Mouse (Mus musculus): ENCODE data around the gene Palmd. TPM values are rescaled to one million over a fixed set of nuclear protein-coding genes. Genes with fewer than 3 reads are reported as not detected.

Gene Palmd
- polyA plus RNA-seq, 1 experiment from 2014 or later: 11.7 TPM

DNA sequence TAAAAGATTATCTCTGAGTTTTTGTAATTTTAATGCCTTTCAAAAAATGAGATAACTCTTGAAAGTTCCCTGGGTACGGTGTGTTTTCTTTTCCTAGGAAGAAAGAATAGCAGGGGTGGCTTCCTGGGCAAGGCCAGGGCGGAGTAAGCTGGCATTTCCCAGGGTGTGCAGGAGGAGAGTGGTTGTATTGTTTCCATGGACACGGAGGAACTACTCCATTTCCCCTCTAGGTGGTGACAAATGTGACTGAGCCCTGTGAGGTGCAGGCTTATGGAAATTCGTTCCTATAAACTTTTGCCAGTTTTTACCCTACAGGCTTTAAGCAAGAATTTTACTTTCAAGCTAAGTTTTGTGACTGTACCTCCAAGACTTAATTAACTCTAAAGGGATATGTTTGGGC, 2.6 kb downstream of the Palmd start:
- H3K27ac ChIP-seq (ENCODE audit: low read length): no peak overlapping the region
- WGBS: 21% methylated on average over 4 of the region's 4 CpGs
- no peak overlapping the region for H3K4me2 ChIP-seq (ENCODE audit: low read depth, low read length)

DNA sequence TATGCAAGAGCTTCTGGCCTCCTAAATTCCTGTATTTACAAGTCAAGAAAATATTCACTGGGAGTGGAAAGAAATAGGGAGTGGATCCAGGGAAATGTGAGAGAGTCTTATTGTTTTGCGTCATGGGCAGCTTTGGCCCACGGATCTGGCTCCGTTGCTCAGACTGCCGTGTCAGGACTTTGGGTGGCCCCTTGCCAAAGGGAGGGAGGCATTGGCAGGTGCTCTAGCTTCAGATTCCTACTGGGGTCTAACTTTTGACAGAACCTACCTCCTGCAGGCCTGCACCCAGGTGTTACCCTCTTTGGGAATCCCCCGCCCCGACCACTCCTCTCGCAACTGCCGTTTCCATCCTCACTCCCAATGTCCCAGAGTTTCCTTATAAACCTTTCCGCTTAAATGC, 4.4 kb downstream of the Palmd start:
- Histone ChIP-seq H3K36me3 (ENCODE audit: control insufficient read depth, insufficient read depth, low read length) (no peaks in the 10 kb centered on the region), H3K9ac (ENCODE audit: low read length) (no peak overlapping the region), H3K27me3 (ENCODE audit: control insufficient read depth, insufficient read depth, low read depth, low read length) (no peaks in the 10 kb centered on the region), H3K4me3 (ENCODE audit: low read length) (no peak overlapping the region), H3K27ac (ENCODE audit: low read length) (no peak overlapping the region), H3K9me3 (ENCODE audit: control insufficient read depth, low read length) (no peaks in the 10 kb centered on the region), H3K4me2 (ENCODE audit: low read depth, low read length) (no peak overlapping the region), H3K4me1 (replicated peaks; ENCODE audit: control insufficient read depth, insufficient read depth, low read length) (peaks cover 7% of the 10 kb centered on the region)
- 76% methylated on average over 9 of the region's 9 CpGs for WGBS
- no peak for ATAC-seq (ENCODE audit: low read depth)

More for the DNA sequence above, 2.6 kb downstream of the Palmd start:
- no peaks in the 10 kb centered on the region for H3K27me3 ChIP-seq (ENCODE audit: control insufficient read depth, insufficient read depth, low read depth, low read length)
- peaks cover 7% of the 10 kb centered on the region for H3K4me1 ChIP-seq (replicated peaks; ENCODE audit: control insufficient read depth, insufficient read depth, low read length)
- H3K9me3 ChIP-seq (ENCODE audit: control insufficient read depth, low read length): no peaks in the 10 kb centered on the region
- ATAC-seq (ENCODE audit: low read depth): peak; percentile 81
- H3K9ac ChIP-seq (ENCODE audit: low read length): no peak overlapping the region
- H3K4me3 ChIP-seq (ENCODE audit: low read length): no peak overlapping the region
- H3K36me3 ChIP-seq (ENCODE audit: control insufficient read depth, insufficient read depth, low read length): no peaks in the 10 kb centered on the region

DNA sequence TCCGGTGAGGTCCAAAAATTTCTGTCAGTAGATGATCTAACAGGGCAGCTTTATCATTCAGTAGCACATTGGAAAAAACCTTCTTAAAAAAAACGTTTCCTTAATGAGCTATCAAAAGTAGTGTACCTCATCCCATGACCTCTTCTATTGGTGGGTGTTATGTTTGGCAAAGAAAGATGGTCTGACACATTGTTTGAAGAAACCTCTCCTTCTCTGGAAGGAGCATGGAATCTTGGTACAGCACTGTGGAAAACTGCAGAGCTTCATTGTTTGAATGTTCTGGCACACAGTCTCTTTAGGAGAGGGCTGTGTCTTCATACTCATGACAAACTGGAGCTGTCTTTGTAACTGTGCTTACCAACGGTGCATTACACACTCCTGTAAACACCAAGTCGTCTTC, 5.6 kb downstream of the Palmd start:
- Histone ChIP-seq H3K4me2 (ENCODE audit: low read depth, low read length) (no peak overlapping the region), H3K27me3 (ENCODE audit: control insufficient read depth, insufficient read depth, low read depth, low read length) (no peaks in the 10 kb centered on the region), H3K9ac (ENCODE audit: low read length) (no peak overlapping the region), H3K27ac (ENCODE audit: low read length) (no peak overlapping the region), H3K4me3 (ENCODE audit: low read length) (no peak overlapping the region), H3K36me3 (ENCODE audit: control insufficient read depth, insufficient read depth, low read length) (no peaks in the 10 kb centered on the region), H3K9me3 (ENCODE audit: control insufficient read depth, low read length) (no peaks in the 10 kb centered on the region), H3K4me1 (replicated peaks; ENCODE audit: control insufficient read depth, insufficient read depth, low read length) (peaks cover 3% of the 10 kb centered on the region)
- peak; percentile 67 for ATAC-seq (ENCODE audit: low read depth)
- 37% methylated on average over 4 of the region's 4 CpGs for whole genome bisulfite sequencing

DNA sequence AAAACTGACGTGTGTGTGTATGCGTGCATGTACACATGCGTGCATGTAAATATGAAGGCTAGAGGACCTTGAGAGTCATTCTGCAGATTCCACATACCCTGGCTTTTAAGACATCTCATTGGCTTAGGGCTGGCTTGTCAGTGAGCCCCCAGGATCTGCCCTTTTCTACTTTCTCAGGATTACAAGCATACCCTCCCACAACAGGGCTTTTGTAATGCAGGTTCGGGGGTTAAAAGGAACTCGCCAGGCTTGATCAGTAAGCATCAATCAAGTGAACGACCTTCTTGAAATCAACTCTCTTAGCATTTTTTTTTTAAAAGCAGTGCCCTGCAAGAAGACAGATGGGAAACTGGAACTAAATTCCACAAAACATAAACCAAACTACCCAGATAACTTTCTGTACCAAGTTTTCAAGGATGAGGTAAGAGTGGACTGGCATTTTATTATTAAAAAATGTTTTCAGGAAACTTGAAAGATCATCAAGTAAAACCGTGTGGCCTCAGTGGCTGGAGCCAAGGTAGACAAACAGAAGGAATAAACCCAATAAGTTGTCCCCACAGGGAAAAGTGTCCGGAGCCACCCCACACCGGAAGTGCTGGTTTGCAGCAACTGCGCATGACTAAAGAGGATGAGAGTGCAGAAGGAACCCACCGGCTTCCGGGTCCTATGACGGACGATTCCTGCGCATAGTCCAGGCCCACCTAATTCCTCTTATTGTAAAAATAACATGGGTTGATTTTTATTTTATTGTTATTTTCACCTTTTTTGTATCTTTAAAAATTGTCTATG, 7.2 kb downstream of the Palmd start:
- peaks cover 2% of the 10 kb centered on the region for H3K4me1 ChIP-seq (replicated peaks; ENCODE audit: control insufficient read depth, insufficient read depth, low read length)
- WGBS: 79% methylated on average over 15 of the region's 15 CpGs

DNA sequence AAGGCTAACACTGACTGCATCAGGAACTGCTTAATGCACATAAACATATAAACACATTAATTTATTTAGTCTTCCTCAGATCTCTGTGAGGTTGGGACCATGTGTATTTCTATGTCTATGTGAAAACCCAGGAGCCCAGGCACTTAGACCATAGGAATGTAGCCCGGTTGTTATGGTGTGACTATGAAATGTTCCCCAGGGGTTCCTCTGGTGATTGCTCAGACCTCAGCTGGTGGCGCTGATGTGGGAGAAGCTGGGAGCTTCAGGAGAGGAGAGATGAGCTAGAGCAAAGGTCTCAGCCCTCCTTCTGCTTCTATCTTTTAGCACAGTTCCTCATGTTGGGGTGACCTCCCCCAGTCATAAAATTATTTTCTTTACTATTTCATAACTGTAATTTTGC, 8.4 kb downstream of the Palmd start:
- Histone ChIP-seq H3K4me1 (replicated peaks; ENCODE audit: control insufficient read depth, insufficient read depth, low read length) (peaks cover 2% of the 10 kb centered on the region), H3K9me3 (ENCODE audit: control insufficient read depth, low read length) (no peaks in the 10 kb centered on the region), H3K27ac (ENCODE audit: low read length) (no peak overlapping the region), H3K36me3 (ENCODE audit: control insufficient read depth, insufficient read depth, low read length) (no peaks in the 10 kb centered on the region), H3K27me3 (ENCODE audit: control insufficient read depth, insufficient read depth, low read depth, low read length) (no peaks in the 10 kb centered on the region), H3K4me3 (ENCODE audit: low read length) (no peak overlapping the region), H3K4me2 (ENCODE audit: low read depth, low read length) (no peak overlapping the region), H3K9ac (ENCODE audit: low read length) (no peak overlapping the region)
- ATAC-seq (ENCODE audit: low read depth): no peak
- WGBS: 73% methylated on average over 2 of the region's 2 CpGs

More for the DNA sequence above, 7.2 kb downstream of the Palmd start:
- no peak overlapping the region for H3K4me2 ChIP-seq (ENCODE audit: low read depth, low read length)
- H3K27ac ChIP-seq (ENCODE audit: low read length): no peak overlapping the region
- H3K9ac ChIP-seq (ENCODE audit: low read length): no peak overlapping the region
- H3K27me3 ChIP-seq (ENCODE audit: control insufficient read depth, insufficient read depth, low read depth, low read length): no peaks in the 10 kb centered on the region
- H3K9me3 ChIP-seq (ENCODE audit: control insufficient read depth, low read length): no peaks in the 10 kb centered on the region
- ATAC-seq (ENCODE audit: low read depth): no peak
- H3K4me3 ChIP-seq (ENCODE audit: low read length): no peak overlapping the region
- H3K36me3 ChIP-seq (ENCODE audit: control insufficient read depth, insufficient read depth, low read length): no peaks in the 10 kb centered on the region

DNA sequence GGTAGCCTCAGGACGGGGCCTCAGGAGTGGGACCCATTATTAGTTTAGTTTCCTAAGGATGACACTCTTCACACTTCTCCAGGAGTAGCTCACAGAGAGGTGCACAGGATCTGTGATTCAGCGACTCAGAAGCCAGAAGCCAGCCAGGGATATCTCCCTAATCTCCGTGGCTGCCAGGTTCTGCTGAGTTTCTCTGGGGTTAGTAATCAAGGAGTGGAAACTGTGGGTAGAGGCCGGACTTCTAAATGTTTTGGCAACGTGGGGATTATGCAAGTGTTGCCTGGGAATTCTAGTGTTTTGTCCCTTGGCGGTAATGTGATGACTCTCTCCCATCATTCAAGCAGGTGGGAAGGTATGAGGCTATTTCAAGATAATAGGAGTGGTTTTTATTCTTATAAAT, 13.7 kb downstream of the Palmd start:
- H3K4me3 ChIP-seq (ENCODE audit: low read length): no peak overlapping the region
- H3K36me3 ChIP-seq (ENCODE audit: control insufficient read depth, insufficient read depth, low read length): no peaks in the 10 kb centered on the region
- 0 out of 2 replicates have a peak, but pooled peaks cover 2% of the 10 kb centered on the region for H3K4me1 ChIP-seq (replicated peaks; ENCODE audit: control insufficient read depth, insufficient read depth, low read length)
- H3K9ac ChIP-seq (ENCODE audit: low read length): no peak overlapping the region
- 66% methylated on average over 6 of the region's 6 CpGs for WGBS
- no peaks in the 10 kb centered on the region for H3K27me3 ChIP-seq (ENCODE audit: control insufficient read depth, insufficient read depth, low read depth, low read length)
- no peak for ATAC-seq (ENCODE audit: low read depth)
- H3K27ac ChIP-seq (ENCODE audit: low read length): no peak overlapping the region
- H3K4me2 ChIP-seq (ENCODE audit: low read depth, low read length): no peak overlapping the region
- no peaks in the 10 kb centered on the region for H3K9me3 ChIP-seq (ENCODE audit: control insufficient read depth, low read length)

DNA sequence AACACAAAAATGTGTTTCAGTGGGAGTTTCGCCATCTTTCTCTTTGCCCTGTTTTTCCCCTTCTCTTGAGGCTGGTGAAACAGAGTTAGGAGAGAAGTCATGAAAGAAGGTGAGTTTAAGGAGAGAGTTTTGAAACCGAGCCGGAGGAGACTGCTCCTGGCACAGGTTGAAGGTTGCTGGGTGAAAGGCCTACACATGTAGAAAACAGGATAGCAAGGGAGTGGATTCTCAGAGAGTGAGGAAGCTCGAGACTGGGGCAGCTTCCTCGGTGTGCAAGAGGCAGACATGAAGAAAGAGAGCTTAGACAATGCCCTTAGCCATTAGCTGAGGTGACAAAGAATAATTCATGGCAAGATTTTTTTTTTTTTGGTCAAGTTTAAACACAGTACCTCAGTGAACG, 15.4 kb downstream of the Palmd start:
- H3K36me3 ChIP-seq (ENCODE audit: control insufficient read depth, insufficient read depth, low read length): no peaks in the 10 kb centered on the region
- ATAC-seq (ENCODE audit: low read depth): no peak
- H3K4me1 ChIP-seq (replicated peaks; ENCODE audit: control insufficient read depth, insufficient read depth, low read length): 0 out of 2 replicates have a peak, but pooled peaks cover 2% of the 10 kb centered on the region
- H3K9me3 ChIP-seq (ENCODE audit: control insufficient read depth, low read length): no peaks in the 10 kb centered on the region
- no peak overlapping the region for H3K4me2 ChIP-seq (ENCODE audit: low read depth, low read length)
- no peak overlapping the region for H3K27ac ChIP-seq (ENCODE audit: low read length)
- H3K9ac ChIP-seq (ENCODE audit: low read length): no peak overlapping the region
- H3K4me3 ChIP-seq (ENCODE audit: low read length): no peak overlapping the region
- no peaks in the 10 kb centered on the region for H3K27me3 ChIP-seq (ENCODE audit: control insufficient read depth, insufficient read depth, low read depth, low read length)
- WGBS: 76% methylated on average over 6 of the region's 6 CpGs

DNA sequence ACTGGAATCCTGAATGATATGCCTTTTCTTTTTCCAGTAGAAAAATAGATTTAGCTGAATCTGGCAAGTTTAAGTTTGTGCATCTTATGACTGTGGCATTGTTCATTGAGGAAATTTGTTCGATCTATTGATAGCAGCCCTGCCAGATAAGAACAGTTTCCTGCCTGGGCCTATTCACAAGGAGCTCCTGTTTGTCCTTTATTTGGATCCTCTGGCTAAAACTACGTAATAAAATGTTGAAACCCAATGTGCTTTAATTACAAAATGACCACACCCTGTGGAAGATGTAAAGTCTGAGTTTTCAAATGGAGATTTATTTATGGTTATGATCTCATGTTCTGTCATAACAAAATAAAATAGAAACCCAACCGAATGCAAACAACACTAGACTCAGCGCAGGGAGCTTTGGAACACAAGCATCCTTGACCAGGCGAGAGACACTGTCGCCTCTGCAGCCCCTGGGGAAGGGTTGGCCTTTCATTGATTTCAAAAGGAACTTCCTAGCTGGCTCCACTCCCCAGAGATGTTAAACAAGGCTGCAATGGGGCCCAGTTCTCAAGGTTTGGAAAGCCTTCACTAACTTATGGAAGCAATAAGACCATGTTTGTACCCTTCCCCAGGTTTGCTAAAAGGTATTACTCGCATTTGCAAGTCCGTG, 16.4 kb downstream of the Palmd start:
- ATAC-seq (ENCODE audit: low read depth): no peak
- Histone ChIP-seq H3K4me2 (ENCODE audit: low read depth, low read length) (no peak overlapping the region), H3K27ac (ENCODE audit: low read length) (no peak overlapping the region), H3K9ac (ENCODE audit: low read length) (no peak overlapping the region), H3K36me3 (ENCODE audit: control insufficient read depth, insufficient read depth, low read length) (no peaks in the 10 kb centered on the region), H3K9me3 (ENCODE audit: control insufficient read depth, low read length) (no peaks in the 10 kb centered on the region), H3K27me3 (ENCODE audit: control insufficient read depth, insufficient read depth, low read depth, low read length) (no peaks in the 10 kb centered on the region), H3K4me3 (ENCODE audit: low read length) (no peak overlapping the region), H3K4me1 (replicated peaks; ENCODE audit: control insufficient read depth, insufficient read depth, low read length) (0 out of 2 replicates have a peak, but pooled peaks cover 2% of the 10 kb centered on the region)
- WGBS: 73% methylated on average over 8 of the region's 8 CpGs

DNA sequence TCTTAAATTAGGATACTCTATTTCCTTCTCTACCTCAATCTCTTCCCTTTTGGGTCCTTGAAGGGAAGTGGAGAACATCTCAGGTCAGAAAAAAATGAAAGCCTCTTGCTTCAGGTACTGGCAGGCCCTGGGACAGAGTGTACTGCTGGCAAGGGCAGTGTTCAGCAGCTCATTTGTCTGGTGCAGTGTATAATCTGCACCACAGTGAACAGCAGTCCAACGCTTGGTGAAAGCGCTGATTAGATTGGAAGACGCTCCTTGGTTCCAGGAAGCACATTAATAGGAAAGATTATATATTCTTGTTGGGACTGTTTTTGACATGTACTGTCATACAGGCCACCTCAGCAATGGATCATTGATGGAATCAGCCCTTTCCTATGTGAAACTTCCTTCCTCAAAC, 17.3 kb downstream of the Palmd start:
- Histone ChIP-seq H3K4me3 (ENCODE audit: low read length) (no peak overlapping the region), H3K27ac (ENCODE audit: low read length) (no peak overlapping the region), H3K9ac (ENCODE audit: low read length) (no peak overlapping the region), H3K9me3 (ENCODE audit: control insufficient read depth, low read length) (no peaks in the 10 kb centered on the region), H3K4me2 (ENCODE audit: low read depth, low read length) (no peak overlapping the region), H3K4me1 (replicated peaks; ENCODE audit: control insufficient read depth, insufficient read depth, low read length) (0 out of 2 replicates have a peak, but pooled peaks cover 2% of the 10 kb centered on the region), H3K27me3 (ENCODE audit: control insufficient read depth, insufficient read depth, low read depth, low read length) (no peaks in the 10 kb centered on the region), H3K36me3 (ENCODE audit: control insufficient read depth, insufficient read depth, low read length) (no peaks in the 10 kb centered on the region)
- ATAC-seq (ENCODE audit: low read depth): no peak
- 72% methylated on average over 3 of the region's 3 CpGs for WGBS

Data from lung, embryonic 16.5 days (tissue).